Mouse (Mus musculus) layer of hippocampus, adult 18-20 months (tissue): ENCODE results near the gene Mitf. TPM values are rescaled to one million over a fixed set of nuclear protein-coding genes. Genes with fewer than 3 reads are reported as not detected.
A peak's percentile ranks its signal among the peaks of the same experiment; 100 is the strongest.

Experiments used
- DNase-seq, 2 experiments: peaks; one replicate each; pipeline ENCODE4 v3.0.0; 2022; ENCODE audit warnings: low spot score in 2 of 2
- total RNA-seq, 2 experiments: library from RNA; stranded (reverse); gene quantifications; 2 replicates each; pipeline ENCODE4 v1.2.3; 2021

Gene Mitf
- total RNA-seq, 2 experiments from 2014 or later, result 9.7 to 10.8 TPM

DNA sequence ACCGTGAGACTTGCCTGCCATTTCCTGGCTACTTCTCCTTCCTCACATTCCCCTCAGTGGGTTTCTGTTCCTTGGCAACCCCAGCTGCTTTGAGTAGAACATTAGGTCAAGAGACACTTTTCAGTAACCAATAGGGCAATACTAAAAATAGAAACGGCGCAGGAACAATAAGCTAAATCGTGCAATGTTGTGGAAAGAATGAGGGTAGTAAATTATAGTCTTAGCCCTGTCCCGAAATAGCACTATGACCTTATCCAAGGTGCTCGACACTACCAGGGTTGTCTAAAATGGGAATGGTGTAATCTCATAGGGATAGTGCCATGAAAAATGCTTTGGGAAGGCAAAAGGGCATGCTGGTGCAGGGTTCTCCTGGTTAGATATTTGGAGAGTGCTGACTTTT lies 70.6 kb downstream of the Mitf start:
- no peak for DNase-seq

- DNase-seq, result no peak
Measured at GRCm38 (mm10) chr6:97880363-97880762, 73.5 kb downstream of the Mitf start.

DNA sequence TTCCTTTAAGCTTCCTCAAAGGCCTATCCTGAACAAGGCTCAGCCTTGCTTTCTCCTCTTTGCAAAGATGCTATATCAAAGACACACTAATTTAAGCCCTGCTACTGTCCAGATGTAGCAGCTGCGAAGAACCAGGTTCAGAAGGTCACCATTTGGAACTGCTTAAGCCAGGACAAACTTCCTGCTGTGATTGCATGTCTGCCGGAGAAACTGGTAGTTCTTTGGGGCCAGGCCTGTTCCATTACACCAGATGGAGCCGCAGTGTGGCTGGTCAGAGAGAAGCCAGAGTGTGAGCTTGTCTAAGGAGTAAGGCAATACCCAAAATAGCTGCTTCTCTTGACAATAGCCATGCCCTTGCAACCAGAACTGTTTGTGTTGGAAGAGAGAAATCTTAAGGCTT lies 75.1 kb downstream of the Mitf start:
- no peak for DNase-seq

DNA sequence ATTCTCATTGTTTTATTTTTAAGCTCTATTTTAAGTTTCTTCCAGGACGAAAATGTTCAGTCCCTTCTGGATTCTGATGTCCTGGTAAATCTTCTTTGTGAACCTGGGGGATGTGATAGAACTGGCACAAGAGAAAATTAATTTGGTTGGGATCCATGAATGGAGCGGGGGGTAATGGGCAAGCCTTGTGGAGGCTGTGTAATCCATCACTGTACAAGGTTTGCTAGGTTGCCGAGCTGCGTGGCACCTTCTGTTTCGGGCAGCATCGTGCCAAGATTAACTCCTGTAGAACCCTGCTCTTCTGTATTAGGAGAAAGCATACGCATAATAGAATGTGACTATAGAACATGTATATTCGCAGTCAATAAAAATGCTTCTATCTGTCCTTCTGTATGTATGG lies 76.1 kb downstream of the Mitf start:
- DNase-seq, result no peak

DNA sequence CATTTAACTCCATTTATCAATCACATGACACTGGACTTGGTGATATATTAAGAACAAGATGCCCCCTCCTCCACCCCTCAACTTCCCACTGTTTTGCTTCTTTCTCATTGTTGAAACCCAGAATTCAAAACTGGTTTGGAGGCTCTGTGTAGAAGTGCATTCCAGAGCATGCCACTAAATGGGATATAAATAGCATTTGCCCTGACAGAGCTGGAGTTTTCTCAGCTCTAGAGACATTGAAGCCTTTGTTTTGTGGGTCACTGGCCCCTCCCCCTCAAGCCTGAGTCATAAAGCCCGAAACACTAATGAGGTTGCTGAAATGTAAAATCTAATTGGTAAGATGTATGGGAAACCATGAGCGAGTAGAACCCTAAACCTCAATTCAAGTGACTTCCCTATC lies 76.6 kb downstream of the Mitf start:
- peak in 1 of 2 experiments; percentile 15 for DNase-seq

- DNase-seq, result no peak
Measured at GRCm38 (mm10) chr6:97884971-97885370, 78.1 kb downstream of the Mitf start.

- no peak for DNase-seq
Measured at GRCm38 (mm10) chr6:97885606-97886005, 78.8 kb downstream of the Mitf start.

DNA sequence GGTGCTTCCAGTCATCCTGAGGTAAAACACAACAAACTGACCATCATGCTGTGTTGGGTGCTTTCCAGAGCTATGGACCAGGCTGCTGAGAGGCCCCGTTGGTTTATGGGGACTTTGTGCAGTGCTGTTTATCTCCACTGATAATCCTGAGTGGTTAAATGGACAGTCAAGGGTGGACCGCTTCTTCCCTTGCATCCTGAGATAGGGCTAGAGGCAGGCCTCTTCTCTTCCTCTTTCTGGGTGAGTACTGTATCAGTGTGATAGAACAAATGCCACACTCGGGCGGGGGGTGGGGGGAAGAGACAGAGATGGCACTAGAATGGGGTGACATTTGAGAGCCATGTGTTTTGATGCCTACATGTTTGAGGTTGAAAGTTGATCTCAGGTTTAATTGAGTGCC lies 81.0 kb downstream of the Mitf start:
- DNase-seq, result no peak

DNA sequence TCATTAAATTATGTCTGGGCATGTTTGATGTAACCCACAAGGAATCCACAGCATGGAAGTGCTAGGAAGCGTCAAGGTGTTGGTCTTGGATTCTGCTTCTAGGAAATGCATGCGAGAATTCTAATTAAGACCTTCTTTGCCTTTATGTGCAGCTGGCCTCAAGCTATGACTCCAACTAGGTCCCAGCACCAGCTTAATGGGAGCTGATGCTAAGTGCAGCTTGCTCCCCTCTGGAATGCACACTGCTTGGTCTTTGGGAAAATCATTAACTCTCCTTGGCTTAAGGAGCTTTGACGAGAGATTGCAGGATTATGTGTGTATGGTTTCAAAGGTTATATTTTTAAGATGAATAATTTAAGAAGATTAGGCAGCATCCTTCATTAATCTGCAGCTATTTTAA lies 81.7 kb downstream of the Mitf start:
- DNase-seq, result no peak

GRCm38 (mm10) chr6:97893546-97893945 lies 86.7 kb downstream of the Mitf start:
- no peak for DNase-seq

- DNase-seq, result no peak
Measured at GRCm38 (mm10) chr6:97897191-97897590, 90.3 kb downstream of the Mitf start.

GRCm38 (mm10) chr6:97898085-97898484 lies 91.2 kb downstream of the Mitf start:
- DNase-seq, result no peak

DNA sequence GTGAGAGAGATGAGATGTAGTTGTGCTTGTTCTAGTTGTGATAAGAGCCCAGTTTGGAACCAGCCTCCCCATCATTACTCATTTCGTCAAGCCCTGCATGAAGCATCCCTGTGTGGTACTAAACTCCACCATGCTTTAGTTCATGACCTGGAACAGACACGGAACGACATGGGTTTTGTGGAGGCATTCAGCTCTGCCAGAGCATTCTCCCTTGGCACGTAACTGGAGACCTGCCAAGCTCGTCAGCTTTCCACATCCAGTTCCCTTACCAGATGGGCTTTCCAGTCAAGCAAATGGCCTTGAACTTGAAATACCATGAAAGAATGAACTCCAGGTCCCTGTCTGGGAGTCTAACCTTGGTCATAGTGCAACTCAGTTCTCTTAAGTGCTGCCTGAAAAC lies 94.7 kb downstream of the Mitf start:
- DNase-seq, result peak in 1 of 2 experiments; percentile 20

- no peak for DNase-seq
Measured at GRCm38 (mm10) chr6:97902205-97902604, 95.4 kb downstream of the Mitf start.

DNA sequence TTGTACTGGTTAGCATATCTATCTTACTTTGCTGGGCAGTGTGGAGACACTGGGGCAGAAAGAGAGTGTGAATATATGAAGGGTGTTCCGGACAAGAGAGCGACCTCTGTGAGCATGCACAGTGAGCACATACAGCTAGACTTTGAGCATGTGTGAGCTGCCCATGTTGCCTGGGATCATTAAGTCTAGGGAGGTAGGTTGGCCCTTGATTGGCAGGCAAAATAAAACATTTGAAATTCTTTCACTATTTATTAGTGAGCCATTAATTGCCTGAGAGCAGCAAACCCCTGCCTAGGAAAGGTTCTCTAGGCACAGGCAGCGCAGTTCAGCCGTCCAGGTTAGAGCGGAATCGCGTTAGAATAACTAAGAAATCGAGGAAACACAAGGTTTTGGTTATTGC lies 107.9 kb downstream of the Mitf start:
- DNase-seq, result no peak

- no peak for DNase-seq
Measured at GRCm38 (mm10) chr6:97916386-97916903, 109.6 kb downstream of the Mitf start.

- DNase-seq, result no peak
Measured at GRCm38 (mm10) chr6:97918051-97918450, 111.2 kb downstream of the Mitf start.

- no peak for DNase-seq
Measured at GRCm38 (mm10) chr6:97918481-97918880, 111.6 kb downstream of the Mitf start.

DNA sequence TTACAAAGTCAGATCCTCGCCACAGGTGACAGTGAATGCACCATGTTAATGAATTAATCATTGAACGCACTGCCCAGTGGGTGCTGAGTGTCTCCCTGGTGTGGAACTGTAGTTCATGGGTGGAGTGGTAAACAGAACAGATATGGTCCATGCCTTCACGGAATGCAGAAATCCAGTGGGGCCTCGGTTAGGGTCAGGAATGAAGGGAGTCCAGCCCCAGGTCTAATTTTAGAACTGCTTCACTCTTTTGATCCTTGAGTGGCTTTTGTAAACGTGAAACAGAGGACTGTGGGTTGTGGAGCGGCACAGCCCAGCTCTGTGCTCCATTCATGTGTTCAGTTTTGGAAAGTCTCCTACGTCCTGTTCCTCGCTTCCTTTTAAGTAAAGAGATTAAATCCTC lies 112.4 kb downstream of the Mitf start:
- DNase-seq, result no peak

- no peak for DNase-seq
Measured at GRCm38 (mm10) chr6:97921591-97921990, 114.7 kb downstream of the Mitf start.

DNA sequence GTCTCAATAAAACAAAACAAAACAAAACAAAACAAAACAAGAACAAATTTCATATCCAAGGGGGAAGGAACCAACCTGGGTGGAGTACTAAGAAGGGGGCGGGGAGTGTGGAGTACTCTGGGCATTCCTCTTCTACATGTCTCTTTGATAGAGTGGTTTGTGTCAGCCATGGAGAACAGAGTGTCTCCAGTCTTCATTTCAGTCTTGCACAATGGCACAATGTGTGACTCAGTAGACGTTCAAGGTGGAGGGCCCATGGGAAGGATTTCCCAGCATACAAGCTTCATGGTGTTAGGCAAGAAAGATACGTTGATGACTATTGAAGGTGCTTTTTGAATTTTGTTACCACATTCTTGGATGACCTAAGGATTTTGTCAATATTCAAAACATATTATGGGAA lies 117.4 kb downstream of the Mitf start:
- DNase-seq, result no peak

- DNase-seq, result no peak
Measured at GRCm38 (mm10) chr6:97929051-97929450, 122.2 kb downstream of the Mitf start.

DNA sequence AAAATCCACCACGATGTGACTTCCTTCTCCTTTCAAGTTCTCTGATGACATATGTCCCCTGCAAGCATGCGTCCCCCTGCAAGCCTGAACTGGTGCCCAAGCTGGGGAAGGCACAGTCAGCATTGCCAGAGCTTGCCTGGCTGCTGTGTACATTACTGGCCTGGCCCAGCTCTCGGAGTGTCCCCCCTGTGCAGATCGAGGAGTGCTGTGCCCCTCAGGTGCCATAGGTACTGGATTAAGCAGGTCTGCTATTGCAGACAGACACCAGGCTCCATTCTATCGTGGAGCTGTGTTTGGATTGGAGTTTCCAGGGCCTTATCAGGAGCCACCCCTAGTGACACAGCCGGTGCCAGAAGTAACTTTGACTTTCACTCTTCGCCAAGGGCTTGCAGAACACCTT lies 122.6 kb downstream of the Mitf start:
- DNase-seq, result no peak

- no peak for DNase-seq
Measured at GRCm38 (mm10) chr6:97937139-97937538, 130.3 kb downstream of the Mitf start.
